Mouse (Mus musculus) testis, adult 2 months (tissue): ENCODE data around the gene Wnt7a.

Experiments used
- CTCF ChIP-seq: fragments of 200-500 bp; IDR thresholded peaks from 2 replicates; pipeline ENCODE4 v1.5.1; 2012; ENCODE audit warnings: low read depth, mild to moderate bottlenecking, inconsistent platforms, low read length, moderate library complexity; ENCODE audit not compliant: control insufficient read depth, insufficient read depth, insufficient replicate concordance
- POLR2A ChIP-seq: fragments of 200-500 bp; IDR thresholded peaks from 2 replicates; pipeline ENCODE4 v1.6.1; 2012; ENCODE audit warnings: low read depth, mild to moderate bottlenecking, inconsistent platforms, low read length, moderate library complexity; ENCODE audit not compliant: control insufficient read depth

- TF ChIP-seq CTCF (no peak), POLR2A (no peak)
Observed at GRCm38 (mm10) chr6:91452056-91452455, 40.9 kb upstream of the Wnt7a start.
